Mouse (Mus musculus) midbrain, postnatal 0 days (tissue): ENCODE results near the gene Stfa2l1. TPM values are rescaled to one million over a fixed set of nuclear protein-coding genes. Genes with fewer than 3 reads are reported as not detected.

Source experiments
- ATAC-seq: fragments of 200-750 bp; cut with Nextera tagmentation; 2 replicates; pipeline ENCODE4 v1.8.0; 2017; ENCODE audit warnings: moderate number of reproducible peaks, mild to moderate bottlenecking, moderate TSS enrichment, moderate library complexity; ENCODE audit not compliant: low FRiP score
- DNase-seq: peaks from one replicate; pipeline ENCODE4 v3.0.0-alpha.2; 2015; ENCODE audit warnings: low spot score
- H3K27ac ChIP-seq: fragments of 300-500 bp; sonication (generic); 2 replicates; pipeline ENCODE4 v1.5.1; 2014; ENCODE audit warnings: low read depth, mild to moderate bottlenecking, low read length, mixed read lengths
- H3K27me3 ChIP-seq: fragments of 300-500 bp; sonication (generic); 2 replicates; pipeline ENCODE4 v1.6.1; 2014; ENCODE audit warnings: low read length, control low read depth, mixed read lengths; ENCODE audit not compliant: insufficient read depth
- H3K36me3 ChIP-seq: fragments of 300-500 bp; sonication (generic); 2 replicates; pipeline ENCODE4 v1.6.1; 2014; ENCODE audit warnings: low read length, control low read depth, mixed read lengths; ENCODE audit not compliant: insufficient read depth
- H3K4me1 ChIP-seq: fragments of 300-500 bp; sonication (generic); 2 replicates; pipeline ENCODE4 v1.6.1; 2014; ENCODE audit warnings: mild to moderate bottlenecking, control low read depth, antibody characterized with exemption, low read length, mixed read lengths; ENCODE audit not compliant: insufficient read depth
- H3K4me2 ChIP-seq: fragments of 300-500 bp; sonication (generic); 2 replicates; pipeline ENCODE4 v1.6.1; 2014; ENCODE audit warnings: low read depth, mild to moderate bottlenecking, low read length, mixed read lengths; ENCODE audit not compliant: poor library complexity, severe bottlenecking
- H3K4me3 ChIP-seq: fragments of 300-500 bp; sonication (generic); 2 replicates; pipeline ENCODE4 v1.5.1; 2014; ENCODE audit warnings: low read depth, mild to moderate bottlenecking, low read length, moderate library complexity
- H3K9ac ChIP-seq: fragments of 300-500 bp; sonication (generic); replicated peaks from 2 replicates; pipeline ENCODE4 v1.6.1; 2014; ENCODE audit warnings: mild to moderate bottlenecking, low read length, moderate library complexity, mixed read lengths; ENCODE audit not compliant: poor library complexity, severe bottlenecking
- H3K9me3 ChIP-seq: fragments of 300-500 bp; sonication (generic); 2 replicates; pipeline ENCODE4 v1.6.1; 2016; ENCODE audit warnings: low read length, control low read depth
- CTCF ChIP-seq: IDR thresholded peaks from 2 replicates; pipeline ENCODE4 v1.5.1; 2016; ENCODE audit warnings: antibody characterized with exemption, mild to moderate bottlenecking
- WGBS: fragments of 180-500 bp; shearing (Covaris S2); extraction: QIAGEN DNeasy Blood & Tissue Kit; methylation state at CpG from one replicate; pipeline ENCODE4 v1.1.7; 2014; 5-methylcytosine and 5-hydroxymethylcytosine counted together
- polyA plus RNA-seq: library from polyadenylated mRNA; unstranded; fragments of >200 nt; fragmentation: Nextera tagmentation; extraction: Ambion mirVana; gene quantifications from 2 replicates; pipeline ENCODE4 v1.2.1, GENCODE M21; 2015
- total RNA-seq: library from RNA; depleted of rRNA; stranded (reverse); fragments of >200 nt; gene quantifications from 2 replicates; pipeline ENCODE4 v1.2.3, GENCODE M21; 2014; rRNA removed

Stfa2l1 gene
- total and polyA plus RNA-seq, 2 experiments from 2014 or later, result 0.58 TPM; not detected in 1

GRCm38 (mm10) chr16:36209967-36210453 lies 53.4 kb downstream of the Stfa2l1 start, which contains the start of gene Gm5416:
TSS of gene Gm5416 (plus strand) at chr16:36210403.
- Histone ChIP-seq H3K4me2 (no peak within 1 kb of the TSS), H3K36me3 (no peaks in the 10 kb centered on the region), H3K9me3 (no peaks in the 10 kb centered on the region), H3K9ac (no peak within 1 kb of the TSS), H3K27ac (no peak within 1 kb of the TSS), H3K27me3 (no peaks in the 10 kb centered on the region), H3K4me3 (no peak within 1 kb of the TSS), H3K4me1 (no peaks in the 10 kb centered on the region)
- ATAC-seq (no peak), DNase-seq (no peak)
- 86% methylated on average over 2 of the region's 2 CpGs for WGBS
- no peak for TF ChIP-seq CTCF

Other genes starting within 250 kb of the Stfa2l1 start
- gene Parp9, start 218.3 kb upstream of the Stfa2l1 start, total RNA-seq, result 3.0 and 4.3 TPM in 2 replicates
- gene Parp9, start 218.3 kb upstream of the Stfa2l1 start, polyA plus RNA-seq, result 1.9 and 3.3 TPM in 2 replicates
- 1.9 and 2.3 TPM in 2 replicates for gene Dtx3l, start 217.7 kb upstream of the Stfa2l1 start, total RNA-seq
- 0.93 and 1.2 TPM in 2 replicates for gene Dtx3l, start 217.7 kb upstream of the Stfa2l1 start, polyA plus RNA-seq
- gene Kpna1, start 178.1 kb upstream of the Stfa2l1 start, total RNA-seq, result 68.5 and 84.4 TPM in 2 replicates
- gene Kpna1, start 178.1 kb upstream of the Stfa2l1 start, polyA plus RNA-seq, result 56.0 and 61.6 TPM in 2 replicates
- 5.8 and 9.3 TPM in 2 replicates for gene Wdr5b, start 115.6 kb upstream of the Stfa2l1 start, total RNA-seq
- 6.1 and 6.6 TPM in 2 replicates for gene Wdr5b, start 115.6 kb upstream of the Stfa2l1 start, polyA plus RNA-seq
- 9.2 and 25.0 TPM in 2 replicates for gene Fam162a, start 85.2 kb upstream of the Stfa2l1 start, total RNA-seq
- 117 and 123 TPM in 2 replicates for gene Fam162a, start 85.2 kb upstream of the Stfa2l1 start, polyA plus RNA-seq
- 8.2 and 14.3 TPM in 2 replicates for gene Ccdc58, start 85.1 kb upstream of the Stfa2l1 start, total RNA-seq
- 22.9 and 26.6 TPM in 2 replicates for gene Ccdc58, start 85.1 kb upstream of the Stfa2l1 start, polyA plus RNA-seq
- gene Csta1, start 25.6 kb upstream of the Stfa2l1 start, total RNA-seq, result 0.22 TPM in 1 of 2 replicates, not detected in the other
- not detected in 2 replicates for gene Csta1, start 25.6 kb upstream of the Stfa2l1 start, polyA plus RNA-seq
- not detected in 2 replicates for gene Gm5483, start 27.4 kb downstream of the Stfa2l1 start, total RNA-seq
- gene Gm5483, start 27.4 kb downstream of the Stfa2l1 start, polyA plus RNA-seq, result 0.48 and 1.0 TPM in 2 replicates
- gene Gm5416, start 53.6 kb downstream of the Stfa2l1 start, total RNA-seq, result not detected in 2 replicates
- not detected in 2 replicates for gene Gm5416, start 53.6 kb downstream of the Stfa2l1 start, polyA plus RNA-seq
- not detected in 2 replicates for gene 2010005H15Rik, start 64.7 kb downstream of the Stfa2l1 start, total RNA-seq
- gene 2010005H15Rik, start 64.7 kb downstream of the Stfa2l1 start, polyA plus RNA-seq, result not detected in 2 replicates
- 0.55 TPM in 1 of 2 replicates, not detected in the other for gene Stfa1, start 120.1 kb downstream of the Stfa2l1 start, total RNA-seq
- 0.49 and 1.1 TPM in 2 replicates for gene Stfa1, start 120.1 kb downstream of the Stfa2l1 start, polyA plus RNA-seq
- not detected in 2 replicates for gene BC117090, start 177.5 kb downstream of the Stfa2l1 start, total RNA-seq
- not detected in 2 replicates for gene BC117090, start 177.5 kb downstream of the Stfa2l1 start, polyA plus RNA-seq
- 1.5 and 11.5 TPM in 2 replicates for gene BC100530, start 210.9 kb downstream of the Stfa2l1 start, total RNA-seq
- 0.38 and 0.59 TPM in 2 replicates for gene BC100530, start 210.9 kb downstream of the Stfa2l1 start, polyA plus RNA-seq